ENCODE assay signal across 8 mouse cellular contexts in the genomic region with DNA sequence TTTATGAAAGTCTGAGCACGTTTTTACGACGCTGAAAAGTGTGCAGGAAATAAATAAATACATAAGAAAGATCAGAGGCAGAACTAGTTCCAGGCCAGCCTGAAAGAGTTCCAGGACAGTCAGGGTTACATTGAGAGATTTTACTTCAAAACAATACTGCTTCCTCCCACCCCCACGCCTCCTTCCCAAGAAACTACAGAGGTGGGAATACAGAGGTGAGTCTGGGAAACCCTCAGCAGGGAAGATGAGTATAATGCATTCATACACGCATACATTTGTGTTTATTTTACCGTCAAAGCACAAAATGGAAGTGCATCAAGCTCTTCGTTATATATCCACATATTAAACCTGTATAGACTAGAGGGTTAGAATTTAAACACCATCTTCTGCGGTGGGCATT. TPM values are rescaled to one million over a fixed set of nuclear protein-coding genes. Genes with fewer than 3 reads are reported as not detected.
DNase-seq lines count a peak whose midpoint lies in the region; ATAC-seq and TF ChIP-seq lines count a peak whose summit lies in the region.

No protein-coding gene starts in this region.

- TF ChIP-seq EP300 in stomach, postnatal 0 days (optimal IDR thresholded peaks at IDR 0.05): peak; percentile 6

- H3K4me2 ChIP-seq in kidney, embryonic 15.5 days: peak overlapping the region; percentile 81
- H3K4me2 ChIP-seq in heart, embryonic 15.5 days: peak overlapping the region; percentile 69
- peak overlapping the region; percentile 94 for H3K4me2 ChIP-seq in liver, embryonic 12.5 days
- peak overlapping the region; percentile 73 for H3K4me2 ChIP-seq in stomach, postnatal 0 days (replicated peaks; ENCODE audit: low read depth)

- H3K36me3 ChIP-seq in kidney, embryonic 15.5 days: no peaks in the 10 kb centered on the region
- no peaks in the 10 kb centered on the region for H3K36me3 ChIP-seq in heart, embryonic 15.5 days
- H3K36me3 ChIP-seq in liver, embryonic 12.5 days: no peaks in the 10 kb centered on the region
- H3K36me3 ChIP-seq in stomach, postnatal 0 days (ENCODE audit: control insufficient read depth, insufficient read depth, low read length): no peaks in the 10 kb centered on the region

- ATAC-seq in kidney, embryonic 15.5 days (replicated peaks; ENCODE audit: low FRiP score): no peak
- ATAC-seq in heart, embryonic 15.5 days (replicated peaks; ENCODE audit: insufficient number of reproducible peaks, insufficient read depth, low FRiP score, low read depth): no peak
- no peak for ATAC-seq in liver, embryonic 12.5 days
- no peak for ATAC-seq in stomach, postnatal 0 days (ENCODE audit: low FRiP score, low TSS enrichment)

- under 1% methylated on average over 8 of the region's 8 CpGs for WGBS in kidney, embryonic 15.5 days
- 1% methylated on average over 8 of the region's 8 CpGs for WGBS in heart, embryonic 15.5 days
- 2% methylated on average over 8 of the region's 8 CpGs for WGBS in liver, embryonic 12.5 days (ENCODE audit: insufficient replicate concordance)
- under 1% methylated on average over 8 of the region's 8 CpGs for WGBS in stomach, postnatal 0 days

- H3K9me3 ChIP-seq in kidney, embryonic 15.5 days (replicated peaks): no peaks in the 10 kb centered on the region
- H3K9me3 ChIP-seq in heart, embryonic 15.5 days (replicated peaks): no peaks in the 10 kb centered on the region
- H3K9me3 ChIP-seq in liver, embryonic 12.5 days (replicated peaks): no peaks in the 10 kb centered on the region
- H3K9me3 ChIP-seq in stomach, postnatal 0 days (ENCODE audit: control insufficient read depth, low read length): no peaks in the 10 kb centered on the region

- H3K27me3 ChIP-seq in kidney, embryonic 15.5 days: no peaks in the 10 kb centered on the region
- no peaks in the 10 kb centered on the region for H3K27me3 ChIP-seq in heart, embryonic 15.5 days
- H3K27me3 ChIP-seq in liver, embryonic 12.5 days (replicated peaks): no peaks in the 10 kb centered on the region
- H3K27me3 ChIP-seq in stomach, postnatal 0 days (ENCODE audit: control insufficient read depth, insufficient read depth, low read length): no peaks in the 10 kb centered on the region

- H3K27ac ChIP-seq in kidney, embryonic 15.5 days: peak overlapping the region; percentile 100
- peak overlapping the region; percentile 98 for H3K27ac ChIP-seq in brown adipose tissue, adult 24 weeks (replicated peaks; ENCODE audit: low read depth, low read length)
- peak overlapping the region; percentile 100 for H3K27ac ChIP-seq in heart, embryonic 15.5 days
- no peak overlapping the region for H3K27ac ChIP-seq in liver, embryonic 12.5 days
- peak overlapping the region; percentile 100 for H3K27ac ChIP-seq in stomach, postnatal 0 days (replicated peaks)

- no peak for DNase-seq in kidney, adult 11 months
- DNase-seq in stomach, postnatal 0 days (ENCODE audit: low spot score): no peak
- no peak for DNase-seq in adrenal gland, adult 18-20 months (ENCODE audit: low spot score in 2 of 2)
- DNase-seq in layer of hippocampus, postnatal 14 days (ENCODE audit: low spot score in 2 of 2): no peak

- peak overlapping the region; percentile 83 for H3K4me3 ChIP-seq in kidney, embryonic 15.5 days (replicated peaks)
- H3K4me3 ChIP-seq in brown adipose tissue, adult 24 weeks (ENCODE audit: insufficient read depth, low read depth, low read length): peak overlapping the region; percentile 95
- H3K4me3 ChIP-seq in heart, embryonic 15.5 days: peak overlapping the region; percentile 92
- peak overlapping the region; percentile 82 for H3K4me3 ChIP-seq in liver, embryonic 12.5 days
- H3K4me3 ChIP-seq in stomach, postnatal 0 days (ENCODE audit: low read depth, low read length): peak overlapping the region; percentile 90

- TF ChIP-seq CTCF in stomach, postnatal 0 days (IDR thresholded peaks at IDR 0.05; ENCODE audit: low read depth): no peak

- H3K9ac ChIP-seq in kidney, embryonic 15.5 days: peak overlapping the region; percentile 96
- H3K9ac ChIP-seq in heart, embryonic 15.5 days: peak overlapping the region; percentile 98
- H3K9ac ChIP-seq in liver, embryonic 12.5 days: peak overlapping the region; percentile 81; the same call in 1 of the 2 replicates
- peak overlapping the region; percentile 98 for H3K9ac ChIP-seq in stomach, postnatal 0 days (ENCODE audit: low read length)

- peaks cover 37% of the 10 kb centered on the region for H3K4me1 ChIP-seq in kidney, embryonic 15.5 days
- peaks cover 20% of the 10 kb centered on the region for H3K4me1 ChIP-seq in brown adipose tissue, adult 24 weeks (ENCODE audit: control insufficient read depth, insufficient read depth, insufficient read length, low read length)
- H3K4me1 ChIP-seq in heart, embryonic 15.5 days (replicated peaks): peaks cover 31% of the 10 kb centered on the region
- H3K4me1 ChIP-seq in liver, embryonic 12.5 days: peaks cover 43% of the 10 kb centered on the region
- H3K4me1 ChIP-seq in stomach, postnatal 0 days (replicated peaks; ENCODE audit: control insufficient read depth, insufficient read depth): peaks cover 9% of the 10 kb centered on the region

RNA-seq across cellular contexts. Expression of a gene that starts 1.1 kb away (rescaled TPM):
- polyA plus RNA-seq in kidney, embryonic 15.5 days (2015; fragmentation: Nextera tagmentation; extraction: Ambion mirVana): 11.4 and 13.0 TPM in 2 replicates
- 8.6 and 10.5 TPM in 2 replicates for polyA plus RNA-seq in brown adipose tissue, adult 24 weeks (2012; ENCODE audit: insufficient read depth, insufficient read length, missing spikeins)
- 9.9 and 11.4 TPM in 2 replicates for polyA plus RNA-seq in heart, embryonic 15.5 days (2015; fragmentation: Nextera tagmentation; extraction: Ambion mirVana)
- polyA plus RNA-seq in liver, embryonic 12.5 days (2016; fragmentation: Nextera tagmentation; extraction: Ambion mirVana): 6.7 and 7.9 TPM in 2 replicates
- 5.9 and 7.6 TPM in 2 replicates for polyA plus RNA-seq in stomach, postnatal 0 days (2015; fragmentation: Nextera tagmentation; extraction: Ambion mirVana)
- 10 to 100 TPM; 32.6 to 55.2 TPM for total RNA-seq in adrenal gland, adult 18-20 months (2021)
- total RNA-seq in layer of hippocampus, postnatal 14 days (2021): 10 to 100 TPM; 11.4 to 11.8 TPM
